ENCODE assay signal across 8 mouse cellular contexts in the genomic region with DNA sequence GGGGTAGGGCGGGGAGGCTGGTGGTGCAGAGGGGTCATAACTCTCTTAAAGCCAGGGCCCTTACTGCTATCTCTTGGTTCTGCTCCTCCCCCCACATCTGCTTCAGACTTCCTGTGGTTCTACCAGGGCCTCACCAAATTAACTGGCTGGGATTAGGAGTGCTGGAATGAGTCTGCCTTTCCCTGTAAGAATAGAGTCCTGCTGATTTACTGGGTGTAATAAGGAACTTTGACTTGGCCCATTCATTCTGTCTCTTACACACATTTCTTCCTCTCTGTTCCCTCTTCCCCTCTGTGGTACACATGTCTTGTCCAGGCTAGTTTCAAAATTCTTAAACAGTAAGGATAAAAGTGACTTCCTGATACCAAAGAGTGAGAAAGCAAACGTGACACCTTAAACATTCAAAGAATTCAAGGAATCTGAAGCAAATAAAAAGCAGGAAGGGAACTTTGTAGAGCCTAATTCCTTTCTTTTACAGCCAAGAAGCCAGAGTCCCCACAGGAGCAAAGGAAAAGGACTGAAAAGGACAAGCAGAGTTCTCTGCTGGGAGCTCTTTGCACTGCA. TPM values are rescaled to one million over a fixed set of nuclear protein-coding genes. Genes with fewer than 3 reads are reported as not detected.
DNase-seq lines count a peak whose midpoint lies in the region; ATAC-seq and TF ChIP-seq lines count a peak whose summit lies in the region.

No protein-coding gene starts in this region.

- DNase-seq in heart, embryonic 10.5 days (ENCODE audit: low spot score): no peak
- DNase-seq in heart, postnatal 14 days: no peak
- no peak for DNase-seq in hindbrain, postnatal 0 days (ENCODE audit: low spot score)
- no peak for DNase-seq in spleen, postnatal 10 days (ENCODE audit: low spot score in 2 of 2)
- no peak for DNase-seq in thymus, postnatal 4 days
- DNase-seq in left cerebral cortex, postnatal 14 days (ENCODE audit: low spot score in 2 of 2): no peak

- H3K9ac ChIP-seq in hindbrain, postnatal 0 days (replicated peaks; ENCODE audit: low read length): no peak overlapping the region

- 6% methylated on average over 2 of the region's 2 CpGs for WGBS in heart, embryonic 10.5 days
- 32% methylated on average over 2 of the region's 2 CpGs for WGBS in hindbrain, postnatal 0 days

- no peaks in the 10 kb centered on the region for H3K27me3 ChIP-seq in heart, embryonic 10.5 days (ENCODE audit: insufficient read depth, poor library complexity, severe bottlenecking)
- H3K27me3 ChIP-seq in hindbrain, postnatal 0 days (ENCODE audit: insufficient read depth, low read length): no peaks in the 10 kb centered on the region

- intact Hi-C loops in heart, postnatal 14 days (cut with DNase I): loop anchor here (5.0 kb wide), 2 partner anchors 32 to 57 kb away; no protein-coding TSS in a partner anchor
- intact Hi-C loops in left cerebral cortex, postnatal 14 days (cut with DNase I): loop anchor here (5.0 kb wide), 1 partner anchor 92 kb away; no protein-coding TSS in a partner anchor

- no peak overlapping the region for H3K4me2 ChIP-seq in hindbrain, postnatal 0 days (ENCODE audit: low read depth, low read length)

- no peaks in the 10 kb centered on the region for H3K36me3 ChIP-seq in heart, embryonic 10.5 days
- no peaks in the 10 kb centered on the region for H3K36me3 ChIP-seq in hindbrain, postnatal 0 days (ENCODE audit: insufficient read depth, low read length)

- H3K9me3 ChIP-seq in heart, embryonic 10.5 days: no peaks in the 10 kb centered on the region
- no peaks in the 10 kb centered on the region for H3K9me3 ChIP-seq in hindbrain, postnatal 0 days (ENCODE audit: low read length)

- H3K4me1 ChIP-seq in heart, embryonic 10.5 days: peaks cover 19% of the 10 kb centered on the region
- peaks cover 7% of the 10 kb centered on the region; the same call in 1 of the 2 replicates for H3K4me1 ChIP-seq in brown adipose tissue, adult 24 weeks (ENCODE audit: control insufficient read depth, insufficient read depth, insufficient read length, low read length)
- H3K4me1 ChIP-seq in hindbrain, postnatal 0 days (ENCODE audit: insufficient read depth, low read length): no peaks in the 10 kb centered on the region

- no peak for TF ChIP-seq CTCF in hindbrain, postnatal 0 days (IDR thresholded peaks at IDR 0.05; ENCODE audit: low read depth)

- H3K27ac ChIP-seq in heart, embryonic 10.5 days: peak overlapping the region; percentile 82
- H3K27ac ChIP-seq in brown adipose tissue, adult 24 weeks (replicated peaks; ENCODE audit: low read depth, low read length): peak overlapping the region; percentile 93
- H3K27ac ChIP-seq in hindbrain, postnatal 0 days: peak overlapping the region; percentile 12; the same call in 1 of the 2 replicates

- no peak for ATAC-seq in hindbrain, postnatal 0 days
- peak; percentile 46 for ATAC-seq in megakaryocyte-erythroid progenitor cell, adult 5-6 weeks (replicated peaks; ENCODE audit: low FRiP score, low TSS enrichment, poor library complexity, severe bottlenecking)

- H3K4me3 ChIP-seq in heart, embryonic 10.5 days: no peak overlapping the region
- H3K4me3 ChIP-seq in brown adipose tissue, adult 24 weeks (ENCODE audit: insufficient read depth, low read depth, low read length): no peak overlapping the region
- no peak overlapping the region for H3K4me3 ChIP-seq in hindbrain, postnatal 0 days (ENCODE audit: low read length)

RNA-seq across cellular contexts. Expression of a gene that starts 3.1 kb away (rescaled TPM):
- 8.2 and 11.2 TPM in 2 replicates for polyA plus RNA-seq in heart, embryonic 10.5 days (2016; fragmentation: Nextera tagmentation; extraction: Ambion mirVana)
- total RNA-seq in heart, postnatal 14 days (2021): 1 to 10 TPM; 4.0 TPM
- 15.0 and 19.7 TPM in 2 replicates for polyA plus RNA-seq in brown adipose tissue, adult 24 weeks (2012; ENCODE audit: insufficient read depth, insufficient read length, missing spikeins)
- total RNA-seq in hindbrain, postnatal 0 days (2014; rRNA removed): 2.9 and 3.6 TPM in 2 replicates
- polyA plus RNA-seq in hindbrain, postnatal 0 days (2015; fragmentation: Nextera tagmentation; extraction: Ambion mirVana): 2.6 and 2.7 TPM in 2 replicates
- total RNA-seq in megakaryocyte-erythroid progenitor cell, adult 5-6 weeks (2014; fragmentation: Nextera tagmentation): 0.76 and 1.9 TPM in 2 replicates
- total RNA-seq in megakaryocyte-erythroid progenitor cell, adult 5-6 weeks (2017): 0.94 and 4.3 TPM in 2 replicates
- 1 to 10 TPM; 1.7 to 1.8 TPM for total RNA-seq in left cerebral cortex, postnatal 14 days (2021)

Comparison
In these comparisons a context has a peak if more than half of its experiments do, and no peak if none do; other contexts are left out.
1. H3K27ac ChIP-seq: peak in every context shown above with its lines; median percentile 93 in brown adipose tissue, adult 24 weeks; 82 in heart, embryonic 10.5 days; 12 in hindbrain, postnatal 0 days.